Mouse (Mus musculus) ovary, postnatal 10 days (tissue): Measurements from ENCODE around the gene Cenpq.

Experiments
- DNase-seq: peaks from one replicate; pipeline ENCODE4 v3.0.0; 2022; ENCODE audit warnings: low spot score

Gene Cenpq

DNA sequence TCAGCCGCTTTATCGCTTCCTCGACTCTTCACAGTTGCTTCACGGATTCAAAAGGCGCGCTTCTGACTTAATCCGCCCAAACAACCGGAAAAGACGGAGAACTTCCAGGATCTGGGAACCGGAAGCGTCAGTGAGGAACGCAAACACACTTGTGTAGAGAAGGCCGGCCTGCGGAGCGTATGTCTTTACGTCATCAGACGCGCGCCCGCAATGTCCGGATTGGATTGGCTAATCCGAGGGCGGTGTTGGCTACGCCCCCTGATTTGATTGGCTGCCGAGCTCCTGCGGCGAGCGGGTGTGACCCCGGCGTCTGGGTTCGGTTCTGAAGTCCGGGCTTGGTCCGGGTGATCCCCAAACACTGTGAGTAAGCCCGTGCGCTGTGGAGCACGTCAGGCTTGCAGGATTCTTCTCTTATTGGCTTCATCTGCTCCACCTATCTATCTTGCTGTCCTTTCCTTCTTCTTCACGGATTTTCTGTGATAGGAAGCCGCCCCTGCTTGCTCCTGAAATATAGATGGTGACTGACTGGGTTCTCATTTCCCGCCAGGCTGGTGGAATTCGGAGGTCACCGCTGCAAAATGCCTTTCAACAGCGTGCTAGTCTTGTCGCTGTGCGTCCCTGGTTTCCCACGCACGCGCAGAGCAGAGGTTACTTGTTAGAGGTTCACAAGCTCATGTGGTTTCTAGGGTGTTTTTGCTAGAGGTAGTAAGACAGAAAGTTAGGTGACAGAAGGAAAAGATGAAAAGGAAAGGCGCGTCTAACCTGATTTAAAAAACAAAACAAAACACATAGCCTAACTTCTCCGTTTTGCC lies at the start of gene Cenpq, which contains the start of gene Mut:
Cenpq (minus strand) TSS at position 628 of the 812 bp plus-strand sequence.
Mut (plus strand) TSS at position 266 of the 812 bp plus-strand sequence.
- peak; percentile 94 for DNase-seq

DNA sequence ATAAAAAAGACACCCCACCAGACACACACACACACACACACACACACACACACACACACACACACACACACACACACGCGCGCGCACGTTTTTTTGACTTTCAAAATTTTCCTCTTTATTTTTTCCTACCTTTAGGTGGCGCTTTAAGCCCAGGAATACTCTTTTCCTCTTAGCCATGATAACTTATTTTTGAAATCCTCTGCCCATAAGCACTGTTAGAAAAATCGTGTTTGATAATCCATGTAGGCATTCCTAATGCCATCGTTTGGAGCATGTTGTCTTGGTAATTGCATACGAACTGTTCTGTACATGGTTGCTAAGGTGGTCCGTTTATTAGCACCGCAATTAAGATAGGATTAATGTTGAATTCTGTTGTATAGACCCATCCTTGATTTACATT lies 43.1 kb upstream of the Cenpq start:
- no peak for DNase-seq

DNA sequence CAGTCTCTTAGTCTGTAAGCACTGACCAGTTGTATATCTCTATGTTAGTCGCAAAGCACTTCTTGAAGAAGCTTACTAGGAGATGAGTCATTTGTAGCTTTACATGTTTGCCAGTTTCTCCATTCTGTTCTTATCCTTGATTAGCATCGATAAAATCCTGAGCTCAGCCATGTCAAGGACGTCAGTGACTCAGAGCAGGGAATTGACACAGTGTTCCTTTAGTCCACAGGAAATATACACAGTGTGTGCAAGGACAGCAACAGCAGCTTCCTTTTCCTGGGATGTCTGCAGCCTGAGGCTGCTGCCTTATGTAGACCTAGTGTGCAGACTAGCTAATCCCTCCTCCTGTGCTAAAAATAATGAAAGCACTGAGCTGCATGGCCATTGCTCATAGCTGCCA lies 13.7 kb upstream of the Cenpq start:
- DNase-seq: no peak

DNA sequence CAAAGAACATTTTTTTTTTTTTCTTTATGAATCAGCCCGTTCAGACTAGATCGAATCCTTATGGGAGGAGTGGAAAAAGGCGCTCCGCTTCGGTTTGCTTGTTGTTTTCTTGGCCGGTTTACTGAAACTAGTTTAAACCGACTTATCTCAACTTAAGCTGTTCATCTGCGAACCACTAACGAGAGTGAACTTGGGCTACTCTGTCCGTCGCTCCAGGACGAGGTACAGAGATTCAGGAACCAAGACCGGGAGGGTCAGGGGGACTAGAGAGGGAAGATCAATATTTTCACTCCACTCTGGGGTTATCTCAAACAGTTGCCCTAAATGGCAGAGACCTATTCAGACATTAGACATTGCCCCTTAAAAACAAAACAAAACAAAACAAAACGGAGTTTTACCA lies 862 bp downstream of the Cenpq start:
- no peak for DNase-seq

DNA sequence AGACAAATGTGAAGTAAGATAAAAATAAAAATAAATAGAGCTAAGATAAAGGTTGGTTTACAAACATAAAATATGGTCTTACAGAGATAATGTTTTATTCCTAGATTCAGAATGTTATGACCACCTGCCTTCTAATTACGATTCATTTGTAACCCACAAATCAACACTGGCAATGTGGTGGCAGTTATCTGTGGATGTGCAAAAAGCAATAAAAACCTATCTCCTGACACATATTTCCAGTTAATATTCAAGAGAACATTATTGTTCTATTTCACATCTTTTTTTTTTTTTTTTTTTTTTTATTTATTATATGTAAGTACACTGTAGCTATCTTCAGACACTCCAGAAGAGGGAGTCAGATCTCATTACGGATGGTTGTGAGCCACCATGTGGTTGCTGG lies 19.3 kb downstream of the Cenpq start:
- no peak for DNase-seq

DNA sequence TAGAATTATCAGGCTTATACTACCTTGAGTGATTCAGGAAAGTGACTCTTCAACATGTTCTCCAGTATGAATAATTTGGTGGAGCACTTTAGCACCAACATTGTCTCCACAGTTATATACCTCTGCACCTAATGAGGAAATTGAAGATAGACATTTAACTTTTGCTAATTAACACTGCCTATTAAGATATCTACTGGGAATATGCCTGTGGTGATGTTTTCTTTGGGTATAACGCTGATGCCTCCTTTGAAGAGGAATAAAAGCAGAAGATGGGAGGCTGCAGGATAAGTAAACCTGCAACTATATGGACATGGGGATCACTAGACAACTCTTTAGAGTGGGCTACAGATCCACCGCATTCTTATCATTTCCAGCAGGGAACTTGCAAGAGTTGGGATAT lies 20.6 kb downstream of the Cenpq start, which contains the start of gene Glyatl3:
Glyatl3 (minus strand) TSS at position 101 of the 400 bp plus-strand sequence.
- DNase-seq: no peak

- no peak for DNase-seq
These were observed 30.1 kb downstream of the Cenpq start for GRCm38 (mm10) chr17:40904721-40905154.

DNA sequence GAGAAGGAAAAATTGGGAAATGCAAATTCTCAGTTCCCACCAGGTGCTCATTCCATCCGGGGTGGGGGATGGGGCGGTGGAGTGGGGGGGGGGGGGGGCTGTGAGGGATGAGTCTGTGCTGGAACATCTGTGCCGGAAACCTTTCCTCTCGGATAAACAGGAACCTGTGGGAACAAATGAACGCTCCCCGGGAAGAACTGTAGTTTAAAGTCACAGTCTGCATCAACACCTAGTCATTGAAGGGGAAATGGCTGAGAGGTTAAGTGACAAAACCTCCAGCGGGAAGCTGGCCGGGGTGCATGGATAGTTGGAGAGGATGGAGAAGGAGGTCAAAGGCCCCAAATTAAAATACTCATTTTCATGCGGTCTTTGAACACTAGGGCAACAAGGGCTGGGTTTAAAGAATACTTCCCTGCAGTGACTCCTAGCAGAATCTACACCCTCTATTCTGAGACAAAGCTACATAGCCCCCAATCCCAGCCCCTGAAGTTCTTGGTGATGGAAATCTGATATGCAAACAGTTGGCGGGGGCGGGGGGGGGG lies 30.7 kb downstream of the Cenpq start:
- no peak for DNase-seq

- no peak for DNase-seq
These were observed 31.5 kb downstream of the Cenpq start for GRCm38 (mm10) chr17:40903345-40903744.

GRCm38 (mm10) chr17:40899783-40900363 lies 35.0 kb downstream of the Cenpq start:
- no peak for DNase-seq

GRCm38 (mm10) chr17:40896863-40897262 lies 38.0 kb downstream of the Cenpq start:
- DNase-seq: no peak

GRCm38 (mm10) chr17:40887849-40888536 lies 46.9 kb downstream of the Cenpq start:
- DNase-seq: no peak

GRCm38 (mm10) chr17:40885155-40885554 lies 49.7 kb downstream of the Cenpq start:
- no peak for DNase-seq

DNA sequence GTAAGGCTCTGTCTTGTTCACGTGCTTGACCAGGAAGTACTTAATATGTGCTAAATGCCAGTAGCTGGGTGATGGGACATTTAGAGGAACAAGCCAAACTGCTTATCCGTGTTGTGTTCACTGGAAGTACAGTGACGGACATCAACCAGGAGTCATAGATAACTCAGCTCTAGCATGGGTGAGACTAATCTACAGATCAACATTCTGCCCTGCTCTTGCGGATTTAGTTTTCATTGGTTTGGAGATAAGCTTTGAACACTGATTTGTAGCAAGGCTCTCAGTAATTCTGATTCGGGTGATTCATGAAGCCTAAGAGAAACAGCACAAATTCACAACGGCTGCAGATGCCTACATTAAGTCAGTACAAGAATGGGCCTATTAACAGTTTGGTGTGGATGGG lies 52.7 kb downstream of the Cenpq start:
- DNase-seq: no peak

DNA sequence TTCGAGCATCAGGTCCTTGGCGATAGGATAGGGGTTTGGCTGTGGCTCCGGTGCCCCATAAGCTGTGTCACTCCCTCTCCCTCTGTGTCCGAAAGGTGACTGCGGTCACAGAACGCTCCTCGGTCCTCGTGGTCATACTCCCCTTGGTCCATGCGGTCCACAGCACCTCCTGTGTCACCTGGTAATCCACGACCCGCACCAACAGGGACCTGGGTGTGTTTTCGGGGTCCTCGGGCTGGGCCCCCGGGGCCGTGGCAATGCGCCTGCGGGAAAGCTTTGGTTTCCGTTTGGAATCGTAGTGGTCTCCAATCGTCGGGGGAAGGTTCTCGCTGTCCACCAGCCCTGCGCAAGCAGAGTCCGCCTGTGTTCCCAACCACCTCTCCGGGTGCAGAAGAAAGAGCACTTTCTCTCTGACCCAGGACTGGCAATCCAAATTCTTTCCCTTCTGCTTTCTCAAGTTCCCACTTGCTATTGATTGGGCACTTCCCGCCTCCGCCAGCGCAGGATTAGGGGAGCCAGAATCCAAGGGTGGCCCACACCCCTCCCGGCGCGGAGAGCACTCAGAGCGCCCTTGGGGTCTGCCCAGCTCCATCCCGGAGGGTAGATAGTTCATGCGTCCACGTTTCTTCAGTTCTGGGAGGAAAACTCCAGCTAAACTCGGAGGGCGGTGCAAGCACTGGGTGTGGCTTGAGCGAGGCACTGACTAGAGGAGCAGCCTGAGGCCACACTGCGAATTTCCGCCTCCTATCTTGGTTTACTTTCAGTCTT lies 54.7 kb downstream of the Cenpq start, which contains the start of gene 9130008F23Rik:
9130008F23Rik (minus strand) TSS at position 636 of the 768 bp plus-strand sequence.
- peak; percentile 25 for DNase-seq

- DNase-seq: no peak
These were observed 55.3 kb downstream of the Cenpq start for GRCm38 (mm10) chr17:40879528-40879923.

- DNase-seq: no peak
These were observed 57.1 kb downstream of the Cenpq start for GRCm38 (mm10) chr17:40877741-40878140.

GRCm38 (mm10) chr17:40875568-40875967 lies 59.3 kb downstream of the Cenpq start:
- no peak for DNase-seq

DNA sequence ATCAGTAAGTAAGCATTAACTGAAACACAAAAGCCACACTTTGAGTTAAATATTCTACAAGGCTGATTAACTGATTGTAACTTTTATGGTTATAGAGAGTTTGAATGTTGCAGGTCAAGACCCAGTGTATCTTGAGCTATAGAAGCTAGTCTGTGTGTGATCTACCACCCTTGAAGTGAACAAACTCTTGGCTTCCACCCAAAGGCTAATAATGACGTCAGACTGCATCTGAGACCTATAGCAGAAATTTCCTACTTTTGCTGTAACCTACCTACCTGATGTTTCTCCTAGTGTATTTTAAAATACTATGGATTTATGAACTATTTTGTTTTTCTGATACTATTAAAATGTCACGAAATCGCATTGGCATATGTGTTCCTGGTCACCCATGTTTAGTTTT lies 60.1 kb downstream of the Cenpq start:
- DNase-seq: no peak

GRCm38 (mm10) chr17:40873582-40874011 lies 61.2 kb downstream of the Cenpq start:
- DNase-seq: no peak
